Mouse (Mus musculus) large intestine, adult 2 months (tissue): ENCODE results near the gene Mnat1. TPM values are rescaled to one million over a fixed set of nuclear protein-coding genes. Genes with fewer than 3 reads are reported as not detected.

Experiments
- DNase-seq: peaks from one replicate; pipeline ENCODE4 v3.0.0-alpha.2; 2012; ENCODE audit warnings: low read depth, low spot score
- WGBS: fragments of 180-500 bp; shearing (Covaris S2); methylation state at CpG from one replicate; pipeline ENCODE4 v1.1.7; 2018; 5-methylcytosine and 5-hydroxymethylcytosine counted together
- polyA plus RNA-seq: library from polyadenylated mRNA; depleted of rRNA; stranded (reverse); fragments of >200 nt; gene quantifications from 2 replicates; pipeline ENCODE4 v1.2.3, GENCODE M21; 2012; rRNA removed

The Mnat1 gene
- polyA plus RNA-seq, 1 experiment, result 3.8 TPM

GRCm38 (mm10) chr12:73295505-73296140 is 172.1 kb downstream of the Mnat1 start:
- 74% methylated on average over 11 of the region's 11 CpGs for WGBS
- no peak for DNase-seq

DNA sequence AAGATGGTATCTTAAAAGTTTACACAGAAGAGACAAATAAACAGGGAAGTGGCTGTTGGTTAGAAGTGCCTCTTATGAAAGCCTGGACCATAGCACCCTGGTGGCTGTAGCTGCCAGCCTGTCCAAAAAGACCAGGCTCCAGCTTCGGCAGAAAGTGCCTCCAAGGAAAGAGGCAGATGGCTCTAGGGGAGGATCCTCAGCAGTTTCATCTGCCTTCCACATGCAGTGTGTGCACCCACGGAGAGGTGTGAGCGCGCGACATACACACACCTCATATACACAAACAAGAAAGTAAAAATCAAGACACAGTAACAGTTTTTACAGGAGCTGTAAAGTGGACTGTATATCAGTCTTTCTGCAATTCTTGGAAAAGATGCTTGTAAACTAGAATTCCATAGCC is 175.1 kb downstream of the Mnat1 start:
- no peak for DNase-seq
- 86% methylated on average over 5 of the region's 5 CpGs for WGBS

GRCm38 (mm10) chr12:73300531-73300930 is 177.0 kb downstream of the Mnat1 start:
- WGBS, result 64% methylated on average over 2 of the region's 2 CpGs
- no peak for DNase-seq

GRCm38 (mm10) chr12:73304636-73305035 is 181.1 kb downstream of the Mnat1 start:
- no peak for DNase-seq
- 63% methylated on average over 4 of the region's 4 CpGs for WGBS

DNA sequence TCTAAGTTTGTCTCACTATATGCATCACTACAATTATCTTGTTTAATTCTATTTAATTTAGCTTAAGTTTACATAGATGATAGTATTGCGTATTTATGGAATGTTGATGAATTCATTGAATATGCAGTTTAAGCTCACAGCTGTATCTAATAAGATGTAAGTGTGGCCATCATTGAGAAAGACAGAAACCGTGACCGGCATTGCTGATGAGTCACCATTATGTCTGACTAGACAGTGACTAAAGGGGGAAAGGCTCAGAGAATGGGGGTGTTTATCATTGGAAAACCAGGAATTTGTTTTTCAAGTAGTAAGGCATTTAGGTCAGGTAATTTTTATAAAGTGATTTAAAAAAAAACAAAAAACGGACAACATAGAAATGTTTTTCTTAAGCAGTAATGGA is 184.2 kb downstream of the Mnat1 start:
- WGBS, result 90% methylated on average over 4 of the region's 4 CpGs
- no peak for DNase-seq

GRCm38 (mm10) chr12:73308711-73309110 is 185.2 kb downstream of the Mnat1 start:
- WGBS, result 90% methylated on average over 2 of the region's 2 CpGs
- DNase-seq, result no peak

DNA sequence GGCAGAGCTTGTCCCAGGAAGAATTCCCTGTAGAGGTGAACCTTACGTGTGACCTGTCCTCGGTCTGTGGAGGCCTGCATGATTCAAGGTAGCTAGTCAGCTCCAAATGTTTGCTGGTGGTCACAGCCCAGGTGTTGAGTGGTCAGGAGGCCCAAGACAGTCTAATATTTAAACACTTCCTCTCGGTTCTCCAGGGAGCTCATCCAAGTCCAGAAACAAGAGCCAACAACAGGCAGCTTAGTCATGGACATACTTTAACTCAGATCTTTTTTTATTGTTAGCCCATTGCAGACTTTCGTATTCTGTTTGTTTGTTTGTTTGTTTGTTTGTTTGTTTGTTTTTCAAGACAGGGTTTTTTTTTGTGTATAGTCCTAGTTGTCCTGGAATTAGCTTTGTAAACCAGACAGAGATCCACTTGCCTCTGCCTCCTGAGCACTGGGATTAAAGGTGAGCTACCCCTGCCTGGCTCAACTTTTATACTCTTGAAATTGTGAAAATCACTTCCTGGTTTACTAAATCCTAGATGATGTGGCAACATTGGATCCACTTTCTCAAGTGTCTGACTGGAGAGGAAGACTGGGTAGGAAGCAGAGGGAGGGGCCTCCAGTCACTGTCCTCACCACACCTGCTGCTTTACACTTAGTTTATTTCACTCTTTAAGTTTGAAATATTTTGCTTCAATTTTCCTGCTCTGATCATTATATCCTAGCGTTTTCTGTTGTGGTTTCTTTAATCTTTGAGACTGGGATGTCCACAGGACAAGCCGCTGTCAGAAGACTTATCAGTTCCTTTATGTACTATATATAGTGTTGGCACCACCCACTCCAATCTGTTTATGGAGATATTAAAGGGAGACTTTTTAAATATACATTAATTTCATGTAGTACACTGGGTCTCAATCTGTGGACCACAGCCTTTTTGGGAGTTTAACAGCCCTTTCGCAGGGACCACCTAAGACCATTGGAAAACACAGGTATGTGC is 194.5 kb downstream of the Mnat1 start:
- 83% methylated on average over 7 of the region's 7 CpGs for WGBS
- no peak for DNase-seq

Other genes starting within 250 kb of the Mnat1 start
- gene Six6, start 183.8 kb upstream of the Mnat1 start, polyA plus RNA-seq, result not detected in 2 replicates
- not detected in 2 replicates for gene 4930447C04Rik, start 182.9 kb upstream of the Mnat1 start, polyA plus RNA-seq
- not detected in 2 replicates for gene Six1, start 69.8 kb upstream of the Mnat1 start, polyA plus RNA-seq
- 0.11 and 0.14 TPM in 2 replicates for gene Six4, start 10.3 kb upstream of the Mnat1 start, polyA plus RNA-seq
- 4.6 and 5.0 TPM in 2 replicates for gene Trmt5, start 163.0 kb downstream of the Mnat1 start, polyA plus RNA-seq
- 4.2 and 13.1 TPM in 2 replicates for gene Slc38a6, start 163.1 kb downstream of the Mnat1 start, polyA plus RNA-seq